Mouse (Mus musculus): ENCODE measurements around the gene Zfp704. TPM values are rescaled to one million over a fixed set of nuclear protein-coding genes. Genes with fewer than 3 reads are reported as not detected.

Zfp704 gene
- polyA plus RNA-seq, 1 experiment from 2014 or later, result 19.2 TPM

DNA sequence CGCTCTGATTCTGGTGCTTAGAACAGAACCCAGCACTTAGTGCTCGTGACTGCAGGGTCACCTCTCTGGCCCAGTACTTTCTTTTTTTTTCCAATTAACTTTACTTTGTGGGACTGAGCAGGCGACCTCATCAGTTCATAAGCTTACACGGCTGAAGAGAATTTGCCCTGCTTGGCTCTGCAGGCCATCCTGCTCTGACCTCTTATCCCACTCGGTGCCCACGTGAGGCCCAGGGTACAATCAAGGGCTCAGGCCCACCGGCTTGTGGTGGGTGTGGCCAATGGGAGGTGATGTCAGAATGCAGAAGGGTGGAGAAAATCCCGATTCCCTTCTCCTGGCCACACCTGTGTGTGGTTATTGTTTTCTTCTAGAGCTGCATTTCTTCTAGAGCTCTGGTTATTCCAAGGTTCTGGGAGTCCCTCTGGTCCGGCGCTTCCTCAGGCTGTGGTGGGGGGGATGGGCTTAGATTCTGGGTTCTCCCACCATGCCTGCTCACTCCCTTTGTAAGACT is 153.4 kb downstream of the Zfp704 start:
- Histone ChIP-seq H3K36me3 (ENCODE audit: control insufficient read depth, insufficient read depth, low read length) (no peaks in the 10 kb centered on the region), H3K9ac (replicated peaks; ENCODE audit: low read depth, low read length) (no peak overlapping the region), H3K4me3 (ENCODE audit: low read depth, low read length) (no peak overlapping the region), H3K9me3 (ENCODE audit: control insufficient read depth, low read length) (no peaks in the 10 kb centered on the region), H3K4me1 (ENCODE audit: control insufficient read depth, insufficient read depth, low read length) (no peaks in the 10 kb centered on the region), H3K27ac (ENCODE audit: low read depth, low read length) (no peak overlapping the region), H3K27me3 (ENCODE audit: control insufficient read depth, insufficient read depth, low read length) (no peaks in the 10 kb centered on the region), H3K4me2 (ENCODE audit: low read depth, low read length) (no peak overlapping the region)
- WGBS, result 76% methylated on average over 10 of the region's 10 CpGs
- ATAC-seq (ENCODE audit: low read depth), result no peak

DNA sequence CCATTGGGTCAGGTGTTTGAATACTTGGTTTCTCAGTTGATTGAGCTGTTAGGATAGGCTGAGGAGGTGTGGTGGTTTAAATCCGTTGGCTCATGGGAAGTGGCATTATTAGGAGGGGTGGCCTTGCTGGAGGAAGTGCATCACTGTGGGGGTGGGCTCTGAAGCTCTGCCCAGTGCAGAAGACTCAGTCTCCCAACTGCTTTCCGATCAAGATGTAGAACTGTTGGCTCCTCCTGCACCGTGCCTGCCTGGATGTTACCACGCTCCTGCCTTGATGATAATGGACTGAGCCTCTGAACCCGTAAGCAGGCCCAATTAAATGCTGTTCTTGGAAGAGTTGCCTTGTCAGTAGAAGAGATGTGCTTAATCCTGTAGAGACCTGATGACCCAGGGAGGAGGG is 154.5 kb downstream of the Zfp704 start:
- H3K9ac ChIP-seq (replicated peaks; ENCODE audit: low read depth, low read length), result no peak overlapping the region
- H3K36me3 ChIP-seq (ENCODE audit: control insufficient read depth, insufficient read depth, low read length), result no peaks in the 10 kb centered on the region
- H3K4me3 ChIP-seq (ENCODE audit: low read depth, low read length), result no peak overlapping the region
- WGBS, result 95% methylated on average over 5 of the region's 5 CpGs
- no peaks in the 10 kb centered on the region for H3K27me3 ChIP-seq (ENCODE audit: control insufficient read depth, insufficient read depth, low read length)
- no peak overlapping the region for H3K27ac ChIP-seq (ENCODE audit: low read depth, low read length)
- H3K4me2 ChIP-seq (ENCODE audit: low read depth, low read length), result no peak overlapping the region
- H3K4me1 ChIP-seq (ENCODE audit: control insufficient read depth, insufficient read depth, low read length), result no peaks in the 10 kb centered on the region
- no peak for ATAC-seq (ENCODE audit: low read depth)
- H3K9me3 ChIP-seq (ENCODE audit: control insufficient read depth, low read length), result no peaks in the 10 kb centered on the region

DNA sequence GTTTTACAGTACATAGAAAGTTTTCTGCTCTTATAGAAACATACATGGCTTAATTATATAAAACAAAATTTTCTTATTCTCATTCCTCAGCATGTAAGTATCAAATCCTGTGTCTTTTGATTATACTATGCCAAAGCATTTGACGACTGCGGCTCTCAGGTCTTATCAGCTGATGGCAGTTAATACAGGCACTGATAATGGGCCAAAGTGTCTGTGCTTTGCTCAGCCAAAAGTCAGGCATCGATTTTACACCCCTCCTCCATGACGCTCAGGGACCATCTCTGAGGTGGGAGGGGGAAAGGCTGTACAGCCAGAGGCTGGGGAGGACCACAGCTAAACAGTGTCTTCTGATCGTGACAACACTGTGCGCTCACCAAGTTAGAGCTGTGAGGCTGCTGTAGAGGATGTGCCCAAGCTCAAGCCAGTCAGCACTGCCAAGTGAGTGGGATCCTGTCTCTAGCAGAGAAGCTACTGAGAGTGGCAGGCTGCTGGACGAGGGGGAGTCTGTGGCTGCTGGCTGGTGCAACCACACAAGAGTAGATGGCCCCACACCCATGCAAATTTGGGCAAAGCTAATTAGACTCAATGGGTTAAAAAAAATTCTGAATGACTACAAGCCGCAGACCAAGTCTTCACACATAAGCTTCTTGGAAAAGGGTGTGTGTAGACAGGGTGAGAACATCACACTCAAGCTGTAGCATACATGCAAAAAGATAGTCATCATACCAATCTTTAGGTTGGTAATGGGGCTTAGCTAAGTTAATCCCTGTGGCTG is 155.1 kb downstream of the Zfp704 start:
- Histone ChIP-seq H3K9me3 (ENCODE audit: control insufficient read depth, low read length) (no peaks in the 10 kb centered on the region), H3K27ac (ENCODE audit: low read depth, low read length) (no peak overlapping the region), H3K9ac (replicated peaks; ENCODE audit: low read depth, low read length) (no peak overlapping the region), H3K4me3 (ENCODE audit: low read depth, low read length) (no peak overlapping the region), H3K27me3 (ENCODE audit: control insufficient read depth, insufficient read depth, low read length) (no peaks in the 10 kb centered on the region), H3K4me2 (ENCODE audit: low read depth, low read length) (no peak overlapping the region), H3K4me1 (ENCODE audit: control insufficient read depth, insufficient read depth, low read length) (no peaks in the 10 kb centered on the region), H3K36me3 (ENCODE audit: control insufficient read depth, insufficient read depth, low read length) (no peaks in the 10 kb centered on the region)
- no peak for ATAC-seq (ENCODE audit: low read depth)
- 93% methylated on average over 8 of the region's 8 CpGs for WGBS

DNA sequence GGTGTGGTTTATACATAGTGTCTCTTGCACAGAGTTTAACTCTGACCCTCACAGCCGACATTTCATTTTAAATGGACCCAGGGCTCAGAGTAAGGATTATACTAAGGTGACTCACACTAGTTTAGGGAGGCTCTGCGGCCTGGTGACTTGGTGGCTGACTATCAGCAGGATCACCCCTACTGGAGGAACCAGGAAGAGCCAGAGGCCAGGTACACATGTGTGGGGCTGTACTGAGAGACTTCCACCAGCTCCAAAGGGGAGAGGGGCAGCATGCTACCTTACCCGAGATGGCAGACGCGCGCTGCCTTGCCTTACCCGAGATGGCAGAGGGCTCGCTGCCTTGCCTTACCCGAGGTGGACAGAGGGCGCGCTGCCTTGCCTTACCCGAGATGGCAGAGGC is 159.4 kb downstream of the Zfp704 start:
- Histone ChIP-seq H3K36me3 (ENCODE audit: control insufficient read depth, insufficient read depth, low read length) (peaks cover 14% of the 10 kb centered on the region), H3K27ac (ENCODE audit: low read depth, low read length) (no peak overlapping the region), H3K4me1 (ENCODE audit: control insufficient read depth, insufficient read depth, low read length) (peaks cover 5% of the 10 kb centered on the region; the same call in 1 of the 2 replicates), H3K4me2 (ENCODE audit: low read depth, low read length) (no peak overlapping the region), H3K4me3 (ENCODE audit: low read depth, low read length) (no peak overlapping the region), H3K9me3 (ENCODE audit: control insufficient read depth, low read length) (no peaks in the 10 kb centered on the region), H3K9ac (replicated peaks; ENCODE audit: low read depth, low read length) (no peak overlapping the region), H3K27me3 (ENCODE audit: control insufficient read depth, insufficient read depth, low read length) (no peaks in the 10 kb centered on the region)
- no peak for ATAC-seq (ENCODE audit: low read depth)
- 94% methylated on average over 12 of the region's 12 CpGs for WGBS

DNA sequence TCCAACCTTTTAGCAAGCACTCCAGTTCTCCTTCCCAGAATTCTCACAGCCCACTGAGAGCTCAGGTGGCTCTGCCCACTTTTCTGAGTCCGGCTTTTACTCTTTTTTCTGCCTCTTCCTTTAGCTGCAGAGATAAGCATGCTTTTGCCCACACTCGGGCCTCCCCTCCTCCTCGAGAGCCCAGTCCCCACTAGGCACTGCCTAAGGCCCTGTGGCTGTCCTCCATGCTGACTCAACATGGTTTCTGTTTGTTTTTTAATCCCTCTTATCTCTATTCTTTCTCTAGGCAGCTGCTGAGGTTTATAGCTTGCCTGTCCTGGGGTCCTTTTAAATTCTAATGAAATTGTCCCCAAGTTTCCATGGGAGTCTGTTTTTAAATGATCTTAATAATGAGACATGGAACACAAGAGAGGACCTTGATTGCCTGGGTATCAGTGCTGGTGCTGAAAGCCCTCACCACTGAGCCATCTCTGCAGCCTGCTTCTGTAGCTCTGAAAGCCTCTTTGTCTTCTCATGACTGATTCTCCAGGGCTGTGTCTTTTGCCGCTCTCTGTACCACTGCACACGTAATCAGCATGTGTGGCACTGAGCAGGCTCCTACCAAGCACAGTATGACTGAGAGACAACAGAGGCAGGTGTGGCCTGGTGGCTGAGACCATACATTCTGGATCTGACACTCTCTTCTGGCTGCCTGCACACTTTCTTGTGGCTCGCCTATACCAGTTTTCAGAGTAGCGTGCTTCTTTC is 160.5 kb downstream of the Zfp704 start:
- H3K9ac ChIP-seq (replicated peaks; ENCODE audit: low read depth, low read length), result no peak overlapping the region
- H3K4me2 ChIP-seq (ENCODE audit: low read depth, low read length), result no peak overlapping the region
- no peaks in the 10 kb centered on the region for H3K9me3 ChIP-seq (ENCODE audit: control insufficient read depth, low read length)
- no peak overlapping the region for H3K4me3 ChIP-seq (ENCODE audit: low read depth, low read length)
- peak; percentile 78; the same call in 1 of the 2 replicates for ATAC-seq (ENCODE audit: low read depth)
- H3K27ac ChIP-seq (ENCODE audit: low read depth, low read length), result peak overlapping the region; percentile 57
- H3K36me3 ChIP-seq (ENCODE audit: control insufficient read depth, insufficient read depth, low read length), result peaks cover 17% of the 10 kb centered on the region
- H3K4me1 ChIP-seq (ENCODE audit: control insufficient read depth, insufficient read depth, low read length), result peaks cover 5% of the 10 kb centered on the region; the same call in 1 of the 2 replicates
- WGBS, result 33% methylated on average over 7 of the region's 7 CpGs
- no peaks in the 10 kb centered on the region for H3K27me3 ChIP-seq (ENCODE audit: control insufficient read depth, insufficient read depth, low read length)

DNA sequence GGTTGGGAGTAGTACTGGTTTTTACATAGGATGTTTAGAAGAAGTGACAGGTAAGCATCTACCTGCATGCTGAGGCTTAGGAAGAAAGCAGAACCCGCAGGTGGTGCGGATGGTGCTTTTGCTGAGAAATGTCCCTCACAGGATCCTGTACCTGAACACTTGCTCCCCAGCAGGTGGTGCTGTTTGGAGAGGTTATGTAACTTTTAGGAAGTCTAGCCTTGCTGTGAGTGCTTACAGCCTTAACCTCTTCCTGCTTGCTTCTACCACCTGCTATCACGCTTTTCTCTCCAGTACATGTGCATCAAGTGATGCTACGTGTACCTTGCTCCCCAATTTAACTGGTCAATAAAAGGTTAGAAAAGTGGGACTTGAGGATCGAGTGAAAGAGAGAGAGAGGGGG is 161.3 kb downstream of the Zfp704 start:
- WGBS, result 96% methylated on average over 5 of the region's 5 CpGs
- Histone ChIP-seq H3K9me3 (ENCODE audit: control insufficient read depth, low read length) (no peaks in the 10 kb centered on the region), H3K9ac (replicated peaks; ENCODE audit: low read depth, low read length) (no peak overlapping the region), H3K36me3 (ENCODE audit: control insufficient read depth, insufficient read depth, low read length) (peaks cover 17% of the 10 kb centered on the region), H3K4me1 (ENCODE audit: control insufficient read depth, insufficient read depth, low read length) (peaks cover 5% of the 10 kb centered on the region; the same call in 1 of the 2 replicates), H3K4me2 (ENCODE audit: low read depth, low read length) (no peak overlapping the region), H3K27me3 (ENCODE audit: control insufficient read depth, insufficient read depth, low read length) (no peaks in the 10 kb centered on the region), H3K27ac (ENCODE audit: low read depth, low read length) (no peak overlapping the region), H3K4me3 (ENCODE audit: low read depth, low read length) (no peak overlapping the region)
- ATAC-seq (ENCODE audit: low read depth), result no peak

DNA sequence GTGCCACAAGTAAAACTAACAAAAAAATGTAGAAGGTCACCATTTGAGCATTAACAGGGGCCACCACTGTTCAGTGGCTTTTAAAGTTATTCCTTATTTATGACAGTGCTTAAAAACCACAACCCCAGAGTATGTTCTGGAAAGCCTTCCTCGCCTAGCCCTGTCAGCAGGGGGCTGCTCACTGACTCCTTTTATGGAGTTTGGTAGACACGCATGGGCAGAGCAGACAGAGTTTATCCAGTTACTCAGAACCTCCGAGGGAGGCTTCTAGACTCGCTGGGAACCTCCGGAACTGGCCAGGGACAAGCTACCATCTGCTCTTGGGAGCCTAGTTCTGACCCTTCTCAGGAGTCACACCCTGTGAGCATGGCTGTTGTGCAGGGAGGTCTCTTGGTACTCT is 165.3 kb downstream of the Zfp704 start:
- WGBS, result 67% methylated on average over 5 of the region's 5 CpGs
- Histone ChIP-seq H3K9ac (replicated peaks; ENCODE audit: low read depth, low read length) (no peak overlapping the region), H3K4me2 (ENCODE audit: low read depth, low read length) (no peak overlapping the region), H3K9me3 (ENCODE audit: control insufficient read depth, low read length) (no peaks in the 10 kb centered on the region), H3K27me3 (ENCODE audit: control insufficient read depth, insufficient read depth, low read length) (no peaks in the 10 kb centered on the region), H3K36me3 (ENCODE audit: control insufficient read depth, insufficient read depth, low read length) (peaks cover 17% of the 10 kb centered on the region), H3K27ac (ENCODE audit: low read depth, low read length) (no peak overlapping the region), H3K4me1 (ENCODE audit: control insufficient read depth, insufficient read depth, low read length) (peaks cover 3% of the 10 kb centered on the region; the same call in 1 of the 2 replicates), H3K4me3 (ENCODE audit: low read depth, low read length) (no peak overlapping the region)
- no peak for ATAC-seq (ENCODE audit: low read depth)

DNA sequence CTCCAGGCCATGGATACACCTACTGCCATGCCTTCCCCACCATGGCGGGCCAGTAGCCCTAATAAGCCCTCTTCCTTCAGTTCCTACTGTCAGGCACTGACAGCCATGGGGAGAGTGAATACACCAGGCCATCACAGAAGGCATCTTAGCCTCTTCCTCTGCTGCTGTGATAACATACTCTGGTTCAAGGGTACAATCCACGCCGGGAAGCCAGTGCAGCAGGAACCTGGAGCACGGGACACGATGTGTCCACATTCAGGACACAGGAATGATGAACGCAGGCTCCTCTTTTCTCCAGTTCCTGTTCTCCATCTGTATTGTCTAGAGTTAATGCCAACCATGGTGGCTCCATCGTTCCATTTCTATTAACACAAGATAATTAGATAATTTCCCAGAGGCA is 165.9 kb downstream of the Zfp704 start:
- Histone ChIP-seq H3K27me3 (ENCODE audit: control insufficient read depth, insufficient read depth, low read length) (no peaks in the 10 kb centered on the region), H3K4me3 (ENCODE audit: low read depth, low read length) (no peak overlapping the region), H3K4me2 (ENCODE audit: low read depth, low read length) (no peak overlapping the region), H3K4me1 (ENCODE audit: control insufficient read depth, insufficient read depth, low read length) (no peaks in the 10 kb centered on the region), H3K9ac (replicated peaks; ENCODE audit: low read depth, low read length) (no peak overlapping the region), H3K9me3 (ENCODE audit: control insufficient read depth, low read length) (no peaks in the 10 kb centered on the region), H3K27ac (ENCODE audit: low read depth, low read length) (no peak overlapping the region), H3K36me3 (ENCODE audit: control insufficient read depth, insufficient read depth, low read length) (peaks cover 17% of the 10 kb centered on the region)
- ATAC-seq (ENCODE audit: low read depth), result no peak
- WGBS, result 91% methylated on average over 7 of the region's 7 CpGs

DNA sequence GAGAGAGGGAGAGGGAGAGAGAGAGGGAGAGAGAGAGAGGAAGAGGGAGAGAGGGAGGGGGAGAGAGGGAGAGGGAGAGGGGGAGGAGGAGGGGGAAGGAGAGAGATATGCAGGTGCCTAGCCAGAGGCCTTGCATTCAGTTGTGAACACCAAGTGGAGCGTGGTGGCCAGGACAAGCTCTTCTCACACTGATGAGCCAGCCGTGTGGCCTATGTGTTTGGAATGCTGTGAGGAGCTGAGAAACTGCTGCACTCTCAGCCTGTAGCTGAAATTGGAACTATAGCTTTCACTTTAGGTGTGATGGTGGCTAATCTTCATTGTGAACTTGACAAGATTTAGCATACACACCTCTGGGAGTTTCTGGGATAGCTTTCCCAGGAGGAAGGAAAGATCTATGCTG is 166.4 kb downstream of the Zfp704 start:
- ATAC-seq (ENCODE audit: low read depth), result no peak
- H3K27me3 ChIP-seq (ENCODE audit: control insufficient read depth, insufficient read depth, low read length), result no peaks in the 10 kb centered on the region
- H3K27ac ChIP-seq (ENCODE audit: low read depth, low read length), result no peak overlapping the region
- no peaks in the 10 kb centered on the region for H3K9me3 ChIP-seq (ENCODE audit: control insufficient read depth, low read length)
- H3K9ac ChIP-seq (replicated peaks; ENCODE audit: low read depth, low read length), result no peak overlapping the region
- no peaks in the 10 kb centered on the region for H3K4me1 ChIP-seq (ENCODE audit: control insufficient read depth, insufficient read depth, low read length)
- no peak overlapping the region for H3K4me3 ChIP-seq (ENCODE audit: low read depth, low read length)
- peaks cover 20% of the 10 kb centered on the region for H3K36me3 ChIP-seq (ENCODE audit: control insufficient read depth, insufficient read depth, low read length)
- H3K4me2 ChIP-seq (ENCODE audit: low read depth, low read length), result no peak overlapping the region
- 70% methylated on average over 2 of the region's 2 CpGs for WGBS

All from neural tube, embryonic 14.5 days (tissue).